Mouse (Mus musculus): ENCODE measurements around the gene Adm.
A peak's percentile ranks its signal among the peaks of the same experiment; 100 is the strongest.
"Not testable (repeated sequence)": the region's sequence is repeated elsewhere in the genome, so short reads cannot be mapped to it uniquely, and the experiment has no call there.

Adm gene

DNA sequence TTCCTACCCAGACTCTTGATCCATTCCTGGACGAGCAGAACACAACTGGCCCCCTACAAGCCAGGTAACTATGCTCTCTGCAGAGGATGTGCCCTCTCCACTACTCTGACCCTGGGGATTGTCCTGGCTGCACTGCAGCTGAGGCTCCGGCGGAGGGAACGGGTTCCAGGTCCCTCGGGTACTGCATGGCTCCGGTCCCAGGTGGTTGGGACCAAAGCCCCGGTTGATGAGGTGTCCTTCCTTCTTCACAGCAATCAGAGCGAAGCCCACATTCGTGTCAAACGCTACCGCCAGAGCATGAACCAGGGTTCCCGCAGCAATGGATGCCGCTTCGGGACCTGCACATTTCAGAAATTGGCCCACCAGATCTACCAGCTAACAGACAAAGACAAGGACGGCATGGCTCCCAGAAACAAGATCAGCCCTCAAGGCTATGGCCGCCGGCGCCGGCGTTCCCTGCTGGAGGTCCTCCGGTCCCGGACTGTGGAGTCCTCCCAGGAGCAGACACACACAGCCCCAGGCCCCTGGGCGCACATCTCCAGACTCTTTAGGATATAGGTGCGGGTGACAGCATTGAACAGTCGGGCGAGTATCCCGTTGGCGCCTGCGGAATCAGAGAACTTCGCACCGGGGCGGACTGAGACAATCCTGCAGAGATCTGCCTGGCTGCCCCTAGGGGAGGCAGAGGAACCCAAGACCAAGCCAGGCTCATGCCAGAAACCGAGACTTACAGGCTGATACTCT, 1.3 kb downstream of the Adm start:
- peak; percentile 76 for DNase-seq (ENCODE audit: low read depth, low spot score)

DNA sequence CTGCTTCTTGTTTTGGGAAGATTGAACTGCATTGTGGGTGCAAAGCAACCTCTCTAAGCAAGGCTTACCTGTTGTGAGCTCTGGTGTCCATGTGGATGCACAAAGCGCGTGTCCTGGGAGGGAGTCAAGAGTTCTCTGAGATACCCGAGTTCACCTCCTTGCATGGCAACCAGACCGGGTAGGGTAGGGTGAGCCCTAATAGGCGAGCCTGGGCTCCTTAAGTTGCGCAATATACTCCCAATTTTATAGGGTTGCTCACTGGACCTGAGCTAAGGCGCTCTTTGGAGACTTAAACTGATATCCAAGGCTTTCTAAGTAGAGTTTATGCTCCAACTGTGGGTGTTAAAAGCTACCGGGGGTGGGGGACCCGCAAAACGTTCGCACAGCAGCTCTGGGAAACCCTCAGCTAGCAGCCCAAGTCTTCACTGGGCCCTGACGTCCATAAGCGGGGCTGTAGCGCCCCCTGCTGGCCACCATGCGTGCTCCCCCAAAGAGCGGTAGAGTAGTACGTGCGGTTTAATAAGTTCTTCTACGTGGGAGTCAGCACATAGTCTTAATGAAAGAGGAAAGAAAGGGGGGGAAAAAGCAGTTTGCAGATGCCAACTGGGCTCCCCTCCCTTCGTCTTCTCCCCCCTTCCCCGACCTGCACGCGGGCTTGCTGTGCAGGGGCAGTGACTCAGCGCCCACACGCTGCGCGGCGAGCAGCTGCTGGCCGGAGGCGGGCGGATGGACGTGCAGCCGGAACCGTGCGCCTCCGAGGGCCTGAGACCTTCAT, 2.6 kb downstream of the Adm start:
- peak; percentile 98 for DNase-seq (ENCODE audit: low read depth, low spot score)

DNA sequence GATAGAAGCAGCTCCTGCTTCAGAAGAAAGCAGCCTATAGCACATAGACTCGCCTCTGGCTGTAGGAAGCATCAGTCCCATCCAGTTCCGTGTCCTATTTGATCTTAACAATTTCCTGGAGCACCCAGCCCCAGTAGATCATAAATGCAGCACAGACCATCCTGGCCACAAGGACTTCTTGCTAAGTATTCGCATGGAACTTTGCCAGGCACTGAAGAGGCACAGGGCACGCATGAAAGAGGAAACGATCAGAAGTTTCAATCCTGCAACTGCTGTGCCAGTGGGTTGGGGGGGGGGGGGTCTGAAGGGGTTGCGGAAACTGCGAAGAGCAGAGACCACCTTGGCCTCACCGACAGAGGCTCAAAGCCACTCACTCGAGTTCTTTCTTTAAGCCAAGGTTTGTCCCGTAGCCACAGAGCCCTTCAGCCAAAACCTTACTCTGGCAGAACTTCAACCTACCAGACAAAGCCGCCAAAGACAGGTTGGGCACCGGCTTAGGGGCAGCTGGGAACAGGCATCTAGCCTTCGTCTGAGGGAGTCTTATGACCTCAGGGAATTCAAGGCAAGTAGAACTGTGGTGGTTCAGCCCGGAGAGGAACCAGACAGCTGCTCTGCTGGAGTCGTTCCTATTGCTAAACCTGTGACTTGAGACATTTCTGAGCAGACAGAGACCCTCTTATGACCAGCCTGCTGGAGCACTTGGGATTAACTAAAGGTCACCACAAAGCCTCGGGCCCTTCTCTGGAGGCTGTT, 3.9 kb downstream of the Adm start:
- DNase-seq (ENCODE audit: low read depth, low spot score), result peak; percentile 83

DNA sequence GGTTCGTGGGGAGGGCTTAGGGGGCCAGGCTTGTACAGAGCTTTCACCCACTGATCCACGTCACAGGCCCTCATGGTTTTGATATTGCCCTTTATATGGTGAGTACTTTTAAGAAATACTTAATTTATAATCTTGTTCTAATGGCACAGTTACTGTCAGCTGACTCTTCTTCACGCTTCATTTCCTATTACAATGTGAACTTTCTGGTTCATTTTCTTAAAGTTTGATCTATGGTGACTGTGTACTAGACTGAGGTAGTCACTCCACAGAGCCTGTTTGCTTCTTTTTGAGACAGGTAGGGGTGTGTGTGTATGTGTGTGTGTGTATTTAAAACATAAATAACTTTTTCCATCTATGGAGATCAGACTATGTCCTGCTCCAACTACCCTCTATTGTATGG, 8.5 kb downstream of the Adm start:
- peak; percentile 49 for DNase-seq (ENCODE audit: low read depth, low spot score)

DNA sequence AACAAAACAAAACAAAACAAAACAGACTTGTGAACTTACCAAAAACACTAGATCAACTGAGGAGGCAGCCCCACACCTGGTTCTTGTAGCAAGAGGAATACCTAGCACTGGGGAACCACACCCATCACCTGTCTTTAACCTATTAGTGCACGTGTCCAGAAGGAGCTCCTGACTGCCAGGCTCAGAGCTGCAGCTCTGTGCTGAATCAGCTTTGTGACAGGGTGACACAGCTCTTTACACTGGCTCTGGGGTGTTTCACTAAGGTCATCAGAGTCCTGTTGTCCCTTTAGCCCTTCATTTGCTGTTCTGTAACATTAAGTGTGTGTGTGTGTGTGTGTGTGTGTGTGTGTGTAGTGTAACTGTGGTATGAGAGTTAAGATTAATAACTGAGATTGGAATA, 9.1 kb downstream of the Adm start:
- DNase-seq (ENCODE audit: low read depth, low spot score), result peak; percentile 57

GRCm38 (mm10) chr7:110638305-110639110, 11.0 kb downstream of the Adm start:
- no peak for DNase-seq (ENCODE audit: low read depth, low spot score)

- no peak for DNase-seq (ENCODE audit: low read depth, low spot score)
These were observed 11.9 kb downstream of the Adm start for GRCm38 (mm10) chr7:110639291-110639915.

DNA sequence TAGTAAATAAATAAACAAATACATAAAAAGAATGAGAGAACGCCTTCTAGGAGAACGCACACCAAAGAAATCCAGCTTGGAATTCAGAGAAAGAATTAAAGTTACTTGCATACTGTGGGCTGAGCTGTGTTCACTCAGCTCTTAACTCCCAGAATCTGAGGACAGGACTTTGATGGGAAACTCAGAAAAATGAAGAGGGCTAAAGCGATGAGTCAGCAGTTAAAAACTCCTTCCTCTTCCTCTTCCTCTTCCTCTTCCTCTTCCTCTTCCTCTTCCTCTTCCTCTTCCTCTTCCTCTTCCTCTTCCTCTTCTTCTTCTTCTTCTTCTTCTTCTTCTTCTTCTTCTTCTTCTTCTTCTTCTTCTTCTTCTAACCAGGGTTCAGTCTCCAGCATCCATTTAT, 12.5 kb downstream of the Adm start:
- not testable (repeated sequence) for DNase-seq (ENCODE audit: low read depth, low spot score)

GRCm38 (mm10) chr7:110645311-110645710, 17.9 kb downstream of the Adm start:
- DNase-seq (ENCODE audit: low read depth, low spot score), result peak; percentile 82

- no peak for DNase-seq (ENCODE audit: low read depth, low spot score)
These were observed 18.4 kb downstream of the Adm start for GRCm38 (mm10) chr7:110645859-110646258.

GRCm38 (mm10) chr7:110646611-110647407, 19.3 kb downstream of the Adm start:
- no peak for DNase-seq (ENCODE audit: low read depth, low spot score)

GRCm38 (mm10) chr7:110647559-110648454, 20.3 kb downstream of the Adm start:
- DNase-seq (ENCODE audit: low read depth, low spot score), result no peak

DNA sequence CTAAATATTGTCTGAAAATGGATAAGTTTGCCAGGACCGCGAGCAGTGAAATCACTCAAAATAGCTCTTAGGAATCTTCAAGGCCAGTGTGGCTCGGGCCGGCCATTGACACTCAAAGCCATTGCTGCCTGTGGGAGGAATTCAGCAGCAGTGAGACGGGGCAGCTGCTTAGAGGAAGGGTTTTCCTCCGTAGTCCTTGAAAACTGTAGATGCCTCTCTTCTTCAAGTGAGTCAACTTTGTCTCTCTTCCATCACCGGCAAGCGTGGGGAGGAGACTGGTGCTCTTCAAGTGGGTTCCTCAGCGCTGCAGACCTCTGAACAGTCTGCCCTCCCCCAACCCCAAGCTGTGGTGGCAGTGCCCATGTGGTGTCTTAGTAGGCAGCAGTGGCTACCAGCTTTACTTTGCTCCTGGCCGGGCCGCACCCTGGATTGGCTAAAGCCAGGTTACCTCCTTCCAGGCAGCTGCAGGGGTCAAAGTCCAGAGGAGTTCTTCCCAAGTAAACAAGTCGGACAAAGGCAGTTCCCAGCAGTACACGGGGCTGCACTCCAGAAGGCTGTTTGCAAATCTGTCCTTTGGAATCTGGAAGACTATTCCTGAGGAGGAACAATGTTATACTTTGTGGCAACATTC, 21.1 kb downstream of the Adm start:
- no peak for DNase-seq (ENCODE audit: low read depth, low spot score)

DNA sequence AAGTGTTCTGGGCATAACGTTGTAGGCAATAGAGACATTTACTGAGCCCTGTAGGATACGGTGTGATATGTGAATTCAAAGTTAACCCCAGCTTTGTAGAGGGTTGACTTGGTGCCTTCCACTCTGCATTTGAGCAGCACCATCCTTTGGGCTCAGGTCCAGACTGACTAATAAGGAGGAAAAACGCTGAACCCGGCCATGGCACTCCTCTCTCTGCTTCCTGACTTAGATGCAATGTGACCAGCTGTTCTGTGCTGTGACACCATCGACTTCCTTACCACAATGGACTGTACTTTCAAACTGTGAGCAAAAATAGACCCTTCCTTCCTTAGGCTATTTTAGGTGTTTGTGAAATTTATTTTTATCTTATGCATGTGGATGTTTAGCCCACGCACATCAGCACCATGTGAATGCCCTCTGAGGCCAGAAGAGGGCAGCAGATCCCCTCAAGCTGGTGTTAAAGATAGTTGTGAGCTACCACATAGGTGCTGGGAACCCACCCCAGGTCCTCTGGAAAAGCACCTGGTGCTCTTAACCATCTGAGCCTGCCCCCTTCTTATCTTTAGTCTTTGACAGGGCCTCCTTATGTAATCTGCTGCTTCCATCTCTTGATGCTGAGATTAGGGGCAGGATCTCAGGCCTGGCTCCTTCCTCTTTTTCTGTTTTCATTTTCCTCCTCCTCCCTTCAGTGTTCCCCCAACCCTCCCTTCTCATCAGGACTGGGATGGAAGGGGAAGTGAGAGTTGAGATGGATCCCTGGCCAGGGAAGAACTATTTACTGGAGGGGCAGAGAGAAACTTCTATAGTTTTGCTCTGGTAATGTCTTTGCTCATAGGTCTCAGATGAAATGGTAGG, 21.9 kb downstream of the Adm start:
- no peak for DNase-seq (ENCODE audit: low read depth, low spot score)

DNA sequence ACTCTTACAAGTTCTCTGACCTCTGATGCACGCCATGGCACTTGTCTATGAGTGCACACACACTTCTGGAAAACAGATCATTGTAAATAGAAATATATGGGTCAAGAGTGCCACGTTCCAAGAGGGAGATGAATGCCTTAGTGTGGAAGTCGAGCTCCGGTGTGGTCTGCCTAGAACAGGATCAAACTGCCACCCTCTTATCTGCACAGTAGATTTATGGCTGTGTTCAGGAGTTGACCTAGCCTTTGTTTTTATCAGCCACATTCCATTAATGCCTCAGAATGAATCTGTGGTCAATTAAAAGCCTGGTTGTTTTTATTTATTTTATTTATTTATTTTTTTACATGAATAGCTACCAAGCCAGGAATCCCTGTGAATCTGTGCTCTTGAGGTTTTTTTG, 23.0 kb downstream of the Adm start:
- no peak for DNase-seq (ENCODE audit: low read depth, low spot score)

- DNase-seq (ENCODE audit: low read depth, low spot score), result no peak
These were observed 23.6 kb downstream of the Adm start for GRCm38 (mm10) chr7:110651091-110651490.

DNA sequence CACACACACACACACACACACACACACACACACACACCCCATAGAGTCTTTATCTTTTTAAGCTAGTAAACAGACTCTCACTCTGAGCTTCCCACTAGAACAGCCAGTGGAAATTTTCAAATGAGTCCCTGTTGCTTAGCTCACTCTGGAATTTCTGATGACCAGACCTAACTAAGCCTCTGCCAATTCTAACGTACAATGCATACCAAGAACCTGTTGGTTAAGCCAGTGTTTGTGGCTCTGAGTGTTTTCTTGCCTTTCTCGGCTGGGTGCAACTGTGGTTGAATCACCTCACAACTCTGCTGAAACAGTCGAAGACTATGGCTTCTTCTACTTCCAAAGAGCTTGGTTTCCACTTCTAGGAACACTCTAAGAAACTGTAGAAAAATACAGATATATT, 27.8 kb downstream of the Adm start:
- no peak for DNase-seq (ENCODE audit: low read depth, low spot score)

DNA sequence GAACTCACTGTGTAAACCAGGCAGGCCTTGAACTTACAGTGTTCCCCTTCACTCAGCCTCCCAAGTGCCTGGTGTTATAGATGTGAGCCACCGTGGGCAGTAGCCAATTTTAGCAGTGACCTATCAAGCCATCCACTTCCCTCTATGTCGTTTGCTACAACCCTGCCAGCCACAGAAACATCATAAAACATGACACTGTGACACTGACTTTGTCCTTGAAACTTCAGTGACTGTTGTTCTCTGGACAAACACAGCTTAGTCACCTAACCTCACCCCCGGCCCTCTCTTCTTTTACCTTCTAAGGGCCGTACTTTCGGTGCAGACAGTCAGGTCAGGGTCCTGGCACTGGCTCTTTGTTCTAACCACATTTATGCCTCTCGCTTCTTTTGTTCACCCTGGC, 28.5 kb downstream of the Adm start:
- DNase-seq (ENCODE audit: low read depth, low spot score), result no peak

Data from A20 (cell line).